Mouse (Mus musculus) naive thymus-derived CD4-positive, alpha-beta T cell, adult 2 months (primary cell): ENCODE results near the gene Ccnt2.
"Not testable (repeated sequence)": the region's sequence is repeated elsewhere in the genome, so short reads cannot be mapped to it uniquely, and the experiment has no call there.

Source experiments
- DNase-seq: peaks from one replicate; pipeline ENCODE4 v3.0.0-alpha.2; 2011; ENCODE audit warnings: low read depth

The Ccnt2 gene

DNA sequence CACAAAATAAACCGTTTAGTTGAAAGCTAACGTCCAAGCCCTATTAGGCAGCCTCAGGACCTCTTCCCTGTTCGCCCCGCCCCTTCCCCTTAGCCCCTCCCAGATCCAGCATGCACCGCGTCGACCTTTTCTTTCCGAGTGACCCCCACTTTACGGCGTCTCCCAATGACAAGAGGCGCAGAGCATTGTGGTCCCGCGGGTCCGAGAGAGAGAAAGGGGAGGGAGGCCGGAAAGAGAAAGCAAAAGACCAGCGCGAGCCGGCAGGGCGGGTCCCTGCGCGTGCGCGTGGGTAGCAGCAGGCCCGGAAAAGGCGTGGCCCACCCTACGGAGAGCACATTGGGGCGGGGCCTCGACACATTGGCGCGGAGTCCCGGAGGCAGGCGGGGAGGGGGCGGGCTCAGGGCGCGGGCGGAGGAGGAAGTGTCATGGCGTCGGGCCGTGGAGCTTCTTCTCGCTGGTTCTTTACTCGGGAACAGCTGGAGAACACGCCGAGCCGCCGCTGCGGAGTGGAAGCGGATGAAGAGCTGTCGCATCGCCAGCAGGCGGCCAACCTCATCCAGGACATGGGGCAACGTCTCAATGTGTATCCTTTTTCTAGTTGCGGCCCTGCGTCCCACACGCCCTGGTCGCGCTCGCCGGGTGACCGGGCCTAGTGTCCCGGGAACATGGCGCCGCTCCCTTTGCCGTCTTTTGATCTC lies at the start of gene Ccnt2:
Gene Ccnt2, plus strand, starts transcription at position 362 of the 698 bp plus-strand sequence.
- DNase-seq = peak; percentile 99

DNA sequence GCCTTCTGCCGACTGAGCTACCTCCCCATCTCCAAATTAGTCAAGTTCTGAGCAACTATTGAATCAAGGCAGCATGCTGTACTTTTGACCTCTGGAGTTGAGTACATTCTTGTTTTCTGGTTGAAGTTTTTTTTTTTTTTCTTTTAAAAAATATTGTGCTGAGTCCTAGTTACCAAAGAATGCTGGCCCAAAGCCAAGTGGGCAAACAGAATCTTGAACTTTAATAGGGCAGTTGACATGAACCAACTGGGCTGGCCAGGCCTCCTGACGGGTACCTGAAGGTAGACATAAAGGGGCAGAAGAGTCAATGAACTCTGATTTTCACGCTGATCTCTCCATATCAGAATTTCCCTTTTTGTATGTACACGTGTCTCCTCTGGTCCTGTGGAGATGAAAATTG lies 44.9 kb upstream of the Ccnt2 start, which contains the start of gene Acmsd:
Gene Acmsd, plus strand, starts transcription at position 318 of the 400 bp plus-strand sequence.
- DNase-seq = no peak

DNA sequence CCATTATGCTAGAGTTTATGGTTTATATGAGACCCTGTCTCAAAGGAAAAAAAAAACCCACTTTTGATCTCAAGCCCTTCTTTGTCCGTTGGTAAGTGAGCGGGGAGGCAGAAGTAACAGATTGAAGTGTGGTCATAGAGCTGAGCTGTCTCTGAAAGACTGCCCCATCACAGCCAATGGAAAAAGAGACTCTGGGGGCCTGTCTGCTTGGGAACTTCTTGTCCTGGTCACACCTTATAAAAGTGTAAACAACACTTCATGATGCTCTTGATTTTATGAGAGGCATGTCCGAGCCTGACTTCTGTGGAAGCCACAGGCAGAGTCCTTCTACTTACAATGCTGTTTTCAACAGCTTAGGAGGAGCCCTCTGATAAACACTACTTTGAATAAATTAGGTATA lies 42.9 kb upstream of the Ccnt2 start:
- no peak for DNase-seq

DNA sequence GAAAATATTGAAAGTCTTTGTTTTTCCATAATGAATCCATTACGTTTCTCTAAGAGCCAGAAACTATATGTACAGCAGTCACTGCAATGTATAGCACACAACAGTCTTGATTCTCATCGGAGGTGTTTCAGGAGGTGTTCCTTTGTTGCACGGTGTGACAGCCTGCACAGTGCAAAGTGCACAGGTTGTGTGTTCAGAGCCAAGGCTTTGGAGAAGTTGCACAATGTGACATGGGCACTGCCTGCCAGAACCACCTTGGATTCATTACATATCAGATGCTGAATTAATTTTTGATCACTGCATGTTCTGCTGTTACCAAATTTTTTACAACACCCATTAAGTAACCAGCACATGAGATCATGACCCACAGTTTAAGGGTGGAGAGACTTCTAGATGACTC lies 41.5 kb upstream of the Ccnt2 start:
- no peak for DNase-seq

DNA sequence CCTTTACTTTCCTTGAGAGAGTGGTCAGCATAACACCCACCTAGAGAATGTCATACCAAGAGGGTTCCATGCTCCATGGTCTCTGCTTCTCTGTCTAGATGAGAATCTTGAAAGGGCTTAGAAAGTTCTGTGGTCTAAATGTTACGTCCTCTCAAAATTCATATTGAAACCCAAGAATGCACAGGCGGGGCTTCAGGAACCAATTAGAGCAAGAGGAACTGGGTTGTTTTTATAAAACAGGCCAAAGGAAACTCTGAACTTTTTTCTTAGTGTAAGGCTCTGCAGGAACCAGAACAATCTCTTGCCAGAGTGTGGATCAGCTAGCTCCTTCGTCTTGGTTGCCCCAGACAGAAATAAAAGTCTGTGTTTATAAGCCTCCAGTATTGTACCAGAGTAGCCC lies 41.1 kb upstream of the Ccnt2 start:
- DNase-seq = no peak

DNA sequence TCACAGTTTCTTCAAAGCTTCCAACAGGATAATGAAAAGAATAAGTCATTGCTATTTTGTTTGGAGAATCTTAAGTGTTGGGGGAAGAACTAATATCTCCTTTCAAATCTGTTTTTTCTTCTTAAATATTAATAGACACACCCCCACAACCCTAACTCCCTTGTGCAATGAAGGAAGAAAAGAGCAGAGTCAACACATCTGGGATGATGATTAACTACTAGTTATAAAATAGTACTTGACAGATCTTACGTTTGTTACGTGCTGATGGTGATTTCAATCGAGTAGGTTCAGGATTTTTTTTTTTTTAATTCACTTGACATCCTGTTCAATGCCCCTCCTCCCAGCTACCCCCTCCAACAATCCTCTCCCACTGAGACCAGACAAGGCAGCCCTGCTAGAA lies 38.6 kb upstream of the Ccnt2 start:
- no peak for DNase-seq

DNA sequence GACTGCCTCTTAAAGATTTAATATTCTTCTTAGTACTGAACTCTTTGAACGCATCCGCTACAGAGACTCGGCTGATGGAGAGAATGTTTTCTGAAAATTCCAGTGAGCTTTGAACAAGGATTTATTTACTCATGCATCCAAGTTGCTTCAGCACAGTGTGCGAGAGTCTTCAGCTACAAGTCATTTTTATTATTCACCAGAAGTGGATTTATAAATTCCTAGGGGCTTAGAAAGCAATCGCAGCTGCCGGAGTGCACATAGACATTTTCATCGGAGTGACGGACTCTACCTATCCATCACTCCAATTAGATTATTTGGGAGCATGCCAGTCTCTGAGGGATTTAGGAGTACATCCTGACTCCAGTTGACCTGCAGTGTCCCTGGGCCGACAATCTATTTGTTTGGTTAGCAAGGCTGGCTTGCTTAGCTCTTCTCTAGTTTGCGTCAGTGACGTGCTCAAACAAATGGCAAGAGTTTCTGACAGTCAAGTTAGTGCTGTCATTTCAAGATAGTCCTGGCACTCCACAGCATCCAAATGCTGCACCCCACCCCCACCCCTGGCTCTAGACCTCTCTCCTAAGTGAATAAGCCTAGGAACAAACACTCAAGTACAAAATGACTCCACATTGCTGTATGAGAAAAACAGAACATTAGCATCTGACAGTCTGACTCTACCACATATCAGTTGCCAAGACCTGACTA lies 23.4 kb upstream of the Ccnt2 start:
- no peak for DNase-seq

DNA sequence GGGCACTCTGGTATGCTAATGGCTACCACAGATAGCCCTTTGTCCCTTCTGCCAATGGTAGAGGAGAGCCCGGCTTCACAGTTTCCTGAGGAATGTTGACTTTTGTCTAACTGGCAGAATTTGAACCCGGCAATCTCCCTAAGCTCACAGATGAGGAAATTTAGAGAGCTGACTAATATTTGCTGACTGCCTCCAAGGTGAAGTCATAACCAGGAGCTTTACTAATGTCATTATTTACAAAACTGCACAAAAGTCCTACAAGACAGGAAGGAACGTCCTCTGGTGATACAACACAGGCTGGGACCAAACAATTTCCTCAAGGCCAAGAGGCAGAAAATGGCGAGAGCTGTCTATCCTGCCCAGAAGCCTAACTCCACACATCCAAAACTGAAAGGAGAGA lies 18.2 kb upstream of the Ccnt2 start:
- DNase-seq = no peak

DNA sequence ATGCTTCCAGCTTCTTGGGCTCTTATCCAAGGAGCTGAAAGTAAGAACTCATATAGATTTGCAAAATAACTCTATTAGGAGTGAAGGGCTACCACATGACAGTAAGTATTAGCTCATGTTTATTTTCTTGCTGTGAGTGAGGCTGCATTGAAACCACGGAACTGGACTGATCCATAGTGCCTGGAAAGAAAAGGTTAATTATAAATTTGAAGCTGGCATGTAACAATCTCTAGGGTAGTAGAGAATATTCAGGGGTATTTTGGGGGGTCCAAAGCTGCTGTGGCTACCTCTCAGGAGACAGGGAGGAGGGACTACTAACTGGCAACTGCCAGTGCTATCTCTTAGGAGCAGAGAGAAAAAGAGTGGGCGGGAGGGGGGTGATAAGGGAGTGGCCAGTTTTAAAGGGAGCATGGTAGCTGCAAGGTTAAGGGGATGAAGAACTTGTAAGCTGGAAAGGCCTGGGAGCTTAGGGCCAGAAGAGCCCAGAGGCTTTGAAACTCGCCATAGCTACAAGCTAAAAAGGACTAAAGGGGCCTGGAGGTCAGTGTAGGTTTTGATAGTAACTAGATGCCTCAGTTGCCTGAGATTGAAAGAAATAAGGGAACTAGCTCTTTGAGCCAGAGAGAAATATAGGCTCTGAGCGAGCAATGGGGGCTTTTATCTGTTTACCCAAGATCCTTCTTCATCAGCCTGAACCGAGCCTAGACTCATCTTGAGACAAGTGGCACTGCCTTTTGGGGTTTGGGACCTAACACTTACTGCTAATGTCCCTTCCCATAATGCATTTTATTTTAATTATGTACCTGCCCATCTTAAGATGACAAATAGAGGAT lies 17.4 kb upstream of the Ccnt2 start:
- no peak for DNase-seq

DNA sequence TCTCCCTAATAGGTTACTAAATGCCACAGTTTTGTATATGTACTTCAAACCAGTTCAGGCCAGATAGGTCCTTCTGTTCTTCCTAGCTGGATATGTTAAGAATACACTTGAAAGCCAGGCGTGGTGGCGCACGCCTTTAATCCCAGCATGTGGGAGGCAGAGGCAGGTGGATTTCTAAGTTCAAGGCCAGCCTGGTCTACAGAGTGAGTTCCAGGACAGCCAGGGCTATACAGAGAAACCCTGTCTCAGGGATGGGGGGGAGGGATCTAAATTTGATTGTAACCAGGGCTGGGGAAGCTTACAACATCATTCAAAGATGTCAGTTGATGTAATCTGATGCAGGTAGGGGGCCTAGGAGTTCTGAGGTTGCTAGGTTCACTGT lies 16.8 kb upstream of the Ccnt2 start:
- DNase-seq = not testable (repeated sequence)

DNA sequence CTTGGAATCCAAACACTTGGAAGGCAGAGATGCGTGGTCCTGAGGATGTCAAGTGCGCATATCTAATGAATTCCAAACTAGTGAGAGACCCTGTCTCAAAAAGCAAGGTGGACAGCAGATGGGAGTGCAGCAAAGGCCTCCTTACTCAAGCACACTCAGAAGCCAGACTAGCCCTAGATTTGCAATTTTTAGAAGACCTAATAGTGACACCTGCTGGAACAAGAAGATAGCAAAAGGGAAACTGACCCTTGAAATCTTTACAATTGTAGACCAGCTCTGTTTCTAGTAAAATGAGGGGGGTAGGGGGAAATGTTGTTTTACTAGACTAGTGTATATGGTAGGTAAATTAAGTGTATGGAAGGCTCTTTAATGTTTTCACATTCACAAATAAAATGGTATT lies 8.5 kb upstream of the Ccnt2 start:
- DNase-seq = no peak

DNA sequence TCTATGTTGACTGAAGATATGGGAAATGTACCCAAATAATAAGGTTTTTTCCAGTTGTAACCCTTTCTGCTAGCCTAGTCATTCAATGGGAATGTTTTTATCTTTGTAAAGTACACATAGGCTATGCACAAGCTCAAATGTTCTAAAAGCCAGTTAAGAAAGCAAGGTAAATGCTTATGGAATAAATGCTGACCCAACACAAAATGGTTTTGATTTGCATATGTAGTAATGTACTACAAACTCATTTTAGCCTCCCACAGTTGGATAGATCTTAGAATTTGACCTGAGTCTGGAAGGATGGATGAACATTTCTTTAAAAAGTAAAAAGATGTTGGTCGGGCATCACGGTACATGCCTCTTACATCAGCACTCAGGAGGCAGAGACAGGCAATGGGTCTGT lies 7.2 kb upstream of the Ccnt2 start:
- DNase-seq = no peak

DNA sequence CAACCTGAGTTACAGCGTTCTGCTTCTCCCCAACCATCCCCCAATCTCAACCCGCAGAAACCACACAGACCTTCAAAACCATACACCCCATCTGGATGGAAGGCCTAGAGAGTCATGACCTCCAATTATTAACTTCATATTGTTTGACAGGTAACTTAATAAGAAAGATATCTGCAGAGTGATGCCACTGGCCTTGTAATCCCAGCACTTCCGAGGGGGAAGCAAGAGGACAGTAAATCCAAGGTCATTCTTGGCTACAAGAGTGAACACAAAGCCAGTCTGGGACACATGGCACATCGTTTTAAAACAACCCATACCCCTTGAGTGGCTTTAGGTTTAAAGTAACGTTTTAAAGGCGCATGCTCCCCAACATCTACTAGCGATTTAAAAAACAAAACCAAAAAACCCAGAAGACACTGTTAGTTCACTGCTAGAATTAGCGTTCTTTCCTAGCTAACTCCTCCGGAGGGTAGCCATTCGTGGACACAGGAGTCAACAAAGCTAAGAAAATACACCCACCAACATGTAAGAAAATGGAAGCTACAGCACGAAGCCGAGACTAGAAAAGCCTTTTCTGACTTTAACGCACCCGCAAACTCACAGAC lies 664 bp upstream of the Ccnt2 start:
- no peak for DNase-seq

DNA sequence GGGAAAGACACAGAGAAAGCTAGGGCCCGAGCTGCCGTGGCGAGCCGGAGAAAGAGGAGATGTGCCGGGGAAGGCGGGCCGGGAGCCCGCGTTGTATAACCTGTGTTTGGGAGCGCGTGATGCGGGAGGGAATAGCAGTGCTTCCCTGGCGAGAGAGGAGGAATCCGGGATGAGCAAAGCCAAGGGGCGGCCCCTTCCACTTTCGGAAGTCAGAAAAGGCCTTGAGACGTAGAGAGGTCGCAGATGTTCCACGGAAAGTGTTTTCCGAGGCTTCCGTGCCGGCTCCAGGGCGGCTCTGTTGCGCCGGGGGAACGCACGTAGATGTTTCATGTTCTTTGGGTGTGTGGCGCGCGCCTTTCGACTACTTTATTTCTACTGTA lies 527 bp downstream of the Ccnt2 start:
- DNase-seq = no peak

DNA sequence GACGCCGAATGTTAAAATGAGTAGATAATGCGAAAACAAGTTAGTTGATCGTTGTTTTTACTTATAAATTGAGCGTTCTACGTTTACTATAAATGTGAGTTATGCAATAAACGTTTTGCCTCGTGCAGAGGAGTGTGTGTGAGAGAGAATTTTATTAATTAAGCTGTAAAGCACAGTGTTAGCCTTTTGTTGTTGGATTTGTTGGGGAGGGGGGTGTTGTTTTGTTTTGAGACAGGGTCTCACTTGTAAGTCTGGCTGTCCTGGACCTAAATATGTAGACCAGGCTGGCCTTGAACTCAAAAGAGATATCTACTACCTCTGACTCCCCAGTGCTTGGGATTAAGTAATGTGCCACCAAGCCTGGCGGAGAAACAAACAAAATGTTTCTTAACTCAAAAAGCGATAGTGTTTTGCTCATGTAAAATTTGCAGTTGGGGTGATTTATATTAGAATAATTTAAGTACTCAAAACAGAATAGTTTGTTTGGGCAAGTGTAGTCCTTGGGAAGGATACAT lies 1.3 kb downstream of the Ccnt2 start:
- DNase-seq = no peak

DNA sequence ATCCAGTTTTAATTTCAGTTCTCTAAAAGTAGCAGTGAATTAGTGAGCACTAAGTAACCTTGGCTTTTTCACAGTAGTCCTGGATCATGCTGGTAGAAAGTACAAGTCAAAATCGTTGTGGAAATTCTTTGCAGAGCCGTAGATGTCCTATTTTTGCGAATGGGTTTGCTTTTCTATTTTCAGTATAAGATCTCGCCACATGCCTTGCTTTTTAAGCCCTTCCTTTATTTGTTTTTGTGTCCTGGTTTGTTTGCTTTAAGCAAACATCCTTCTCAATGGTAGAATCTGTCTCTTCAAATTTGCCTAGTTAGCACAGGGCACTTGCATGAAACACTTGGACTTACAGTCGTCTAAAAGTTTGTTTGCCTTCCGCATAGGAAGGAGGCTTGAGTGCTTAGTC lies 2.3 kb downstream of the Ccnt2 start:
- DNase-seq = no peak

DNA sequence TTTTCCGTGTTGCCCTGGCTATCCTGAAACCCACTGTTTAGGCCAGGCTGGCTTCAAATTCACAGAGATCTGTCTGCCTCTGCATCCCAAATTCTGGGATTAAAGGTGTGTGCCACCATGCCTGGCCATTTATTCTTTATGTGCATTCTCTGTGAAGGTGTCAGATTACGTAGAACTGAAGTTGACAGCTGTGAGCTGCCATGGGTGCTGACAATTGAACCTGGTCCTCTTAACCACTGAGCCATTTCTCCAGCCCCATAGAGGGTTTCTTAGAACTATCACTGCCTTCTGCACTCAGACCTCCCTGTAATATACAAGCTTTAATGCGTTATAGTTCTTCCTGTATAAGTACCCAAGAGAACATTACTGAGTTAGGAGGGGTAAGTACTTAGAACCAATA lies 4.6 kb downstream of the Ccnt2 start:
- no peak for DNase-seq

DNA sequence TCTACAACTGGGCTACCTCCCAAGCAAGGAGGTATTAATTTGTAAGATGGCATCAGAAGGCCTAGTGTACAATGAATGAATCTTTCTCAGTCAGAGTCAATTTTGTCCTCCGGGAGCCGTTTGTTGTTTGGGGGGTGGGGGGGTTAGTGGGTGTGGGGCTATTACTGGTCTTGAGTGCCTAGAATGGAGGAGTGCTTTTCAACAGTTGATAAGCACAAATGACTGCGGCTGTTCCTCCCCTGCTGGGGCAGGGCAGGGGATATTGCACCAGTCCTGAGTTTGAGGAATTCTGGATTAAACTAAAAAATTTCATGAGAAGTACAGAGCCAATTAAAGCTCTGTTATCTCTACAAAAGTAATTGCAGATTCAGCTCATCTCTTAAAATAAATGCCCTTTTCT lies 6.2 kb downstream of the Ccnt2 start:
- DNase-seq = no peak

DNA sequence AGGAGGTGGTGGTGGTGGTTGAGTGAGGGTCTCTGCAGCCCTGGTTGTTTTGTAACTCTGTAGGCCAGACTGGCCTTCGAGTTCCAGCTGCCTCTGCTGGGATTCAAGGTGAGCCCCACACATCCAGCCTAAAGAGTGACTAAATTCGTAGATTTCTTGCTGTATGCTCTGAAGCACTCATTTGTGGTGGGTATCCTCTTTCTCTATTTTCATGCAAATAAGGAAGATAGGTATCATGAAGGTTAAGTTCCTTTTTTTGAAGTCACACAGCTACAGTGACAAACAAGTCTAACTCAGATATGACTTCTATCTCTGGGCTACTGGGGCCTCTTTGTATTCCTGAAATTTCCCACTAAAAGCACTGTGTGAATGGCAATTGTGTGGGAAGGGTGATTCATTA lies 6.9 kb downstream of the Ccnt2 start:
- DNase-seq = no peak

DNA sequence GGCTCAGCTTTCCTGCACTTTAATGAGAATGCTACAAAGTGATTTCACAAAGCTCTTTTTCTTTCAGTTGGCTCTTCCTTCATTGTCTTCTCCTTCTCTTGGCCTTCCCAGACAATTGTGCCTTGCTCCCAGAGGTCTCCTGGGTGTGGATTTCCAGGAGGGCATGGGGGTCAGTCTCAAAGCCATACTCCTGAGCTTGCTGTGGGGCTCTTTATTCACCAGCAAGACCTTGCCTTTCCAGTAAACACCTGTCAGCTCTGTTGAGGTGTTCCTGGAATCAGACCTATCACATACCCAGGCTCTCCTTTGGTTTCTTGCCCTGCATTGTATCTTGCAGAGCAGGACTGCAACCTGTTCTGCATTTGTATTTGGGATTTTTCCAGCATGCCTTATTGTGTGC lies 9.9 kb downstream of the Ccnt2 start:
- no peak for DNase-seq

DNA sequence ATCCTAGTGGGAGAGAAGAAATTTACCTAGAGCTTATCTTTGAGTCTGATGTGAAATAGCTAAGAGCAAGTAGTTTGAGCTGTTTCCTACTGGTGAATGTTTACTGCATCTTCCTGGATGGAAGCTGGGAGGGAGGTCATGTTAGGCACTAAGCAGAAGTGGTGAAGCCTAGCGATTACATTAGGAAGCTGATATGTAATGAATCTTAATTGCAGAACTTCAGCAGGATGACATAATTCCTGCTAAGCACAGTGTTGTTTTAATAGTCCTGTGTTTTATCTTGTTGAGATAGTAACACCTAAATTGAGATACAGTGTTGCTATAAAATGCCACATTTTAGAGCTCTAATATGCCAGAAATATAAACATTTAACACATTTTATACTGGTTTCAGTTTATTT lies 11.9 kb downstream of the Ccnt2 start:
- DNase-seq = no peak

DNA sequence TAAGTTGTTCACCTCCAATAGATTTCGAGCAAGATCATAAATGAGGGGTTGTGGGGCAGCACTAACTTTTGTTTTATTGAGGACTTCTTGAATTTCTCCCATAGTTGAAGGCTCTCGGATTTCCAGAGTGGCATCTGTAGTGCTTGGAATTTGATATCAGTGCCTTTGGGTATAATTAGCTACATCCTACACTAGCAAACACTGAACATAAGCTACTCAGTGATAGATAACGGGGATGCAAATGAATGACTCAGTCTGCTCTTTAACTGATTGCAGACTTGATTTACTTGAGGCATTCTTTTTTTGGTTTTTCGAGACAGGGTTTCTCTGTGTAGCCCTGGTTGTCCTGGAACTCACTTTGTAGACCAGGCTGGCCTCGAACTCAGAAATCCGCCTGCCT lies 15.0 kb downstream of the Ccnt2 start:
- DNase-seq = no peak

DNA sequence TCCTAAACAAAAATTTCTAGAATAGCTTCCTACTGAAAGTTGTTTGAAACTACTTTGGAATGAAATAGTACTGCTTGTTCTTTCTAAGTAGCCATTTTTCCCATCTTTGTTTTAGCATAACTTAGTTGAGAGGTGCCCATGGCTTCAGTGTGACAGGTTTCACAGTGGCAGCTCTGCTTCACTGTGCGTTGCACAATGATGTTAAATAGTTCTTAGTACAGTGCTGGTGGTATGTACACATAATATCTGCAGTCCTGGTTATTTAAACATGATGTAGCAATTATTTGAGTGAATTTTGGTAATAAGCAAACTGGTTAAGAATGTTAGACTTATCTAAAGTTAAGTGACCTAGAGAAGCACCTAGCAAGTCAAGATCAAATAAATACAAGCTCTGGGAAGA lies 19.5 kb downstream of the Ccnt2 start:
- no peak for DNase-seq
